Mouse (Mus musculus): Measurements from ENCODE around the gene Rnf135.
"Not testable (repeated sequence)": the region's sequence is repeated elsewhere in the genome, so short reads cannot be mapped to it uniquely, and the experiment has no call there.

The Rnf135 gene

GRCm38 (mm10) chr11:80196351-80196750 is 12.7 kb downstream of the Rnf135 start:
- no peak for ATAC-seq (ENCODE audit: insufficient number of reproducible peaks, low FRiP score, low TSS enrichment)

GRCm38 (mm10) chr11:80199316-80199715 is 15.7 kb downstream of the Rnf135 start:
- ATAC-seq (ENCODE audit: insufficient number of reproducible peaks, low FRiP score, low TSS enrichment): no peak

GRCm38 (mm10) chr11:80199773-80200172 is 16.1 kb downstream of the Rnf135 start:
- ATAC-seq (ENCODE audit: insufficient number of reproducible peaks, low FRiP score, low TSS enrichment): no peak

- ATAC-seq (ENCODE audit: insufficient number of reproducible peaks, low FRiP score, low TSS enrichment): no peak
Measured at GRCm38 (mm10) chr11:80200326-80200725, 16.7 kb downstream of the Rnf135 start.

GRCm38 (mm10) chr11:80202296-80202695 is 18.6 kb downstream of the Rnf135 start:
- ATAC-seq (ENCODE audit: insufficient number of reproducible peaks, low FRiP score, low TSS enrichment): no peak

- no peak for ATAC-seq (ENCODE audit: insufficient number of reproducible peaks, low FRiP score, low TSS enrichment)
Measured at GRCm38 (mm10) chr11:80204037-80204436, 20.4 kb downstream of the Rnf135 start.

GRCm38 (mm10) chr11:80204941-80205340 is 21.3 kb downstream of the Rnf135 start:
- no peak for ATAC-seq (ENCODE audit: insufficient number of reproducible peaks, low FRiP score, low TSS enrichment)

- ATAC-seq (ENCODE audit: insufficient number of reproducible peaks, low FRiP score, low TSS enrichment): no peak
Measured at GRCm38 (mm10) chr11:80208465-80208859, 24.8 kb downstream of the Rnf135 start.

- peak; percentile 88; the same call in 1 of the 2 replicates for ATAC-seq (ENCODE audit: insufficient number of reproducible peaks, low FRiP score, low TSS enrichment)
Measured at GRCm38 (mm10) chr11:80208860-80209800, 25.5 kb downstream of the Rnf135 start, which contains the start of gene Rhot1. TSS of gene Rhot1 (plus strand) at chr11:80209019.

GRCm38 (mm10) chr11:80210321-80210720 is 26.7 kb downstream of the Rnf135 start:
- no peak for ATAC-seq (ENCODE audit: insufficient number of reproducible peaks, low FRiP score, low TSS enrichment)

- no peak for ATAC-seq (ENCODE audit: insufficient number of reproducible peaks, low FRiP score, low TSS enrichment)
Measured at GRCm38 (mm10) chr11:80212282-80212681, 28.6 kb downstream of the Rnf135 start.

GRCm38 (mm10) chr11:80215291-80215690 is 31.6 kb downstream of the Rnf135 start:
- ATAC-seq (ENCODE audit: insufficient number of reproducible peaks, low FRiP score, low TSS enrichment): no peak

- no peak for ATAC-seq (ENCODE audit: insufficient number of reproducible peaks, low FRiP score, low TSS enrichment)
Measured at GRCm38 (mm10) chr11:80218657-80219293, 35.1 kb downstream of the Rnf135 start.

- ATAC-seq (ENCODE audit: insufficient number of reproducible peaks, low FRiP score, low TSS enrichment): not testable (repeated sequence)
Measured at GRCm38 (mm10) chr11:80230066-80230465, 46.4 kb downstream of the Rnf135 start.

- no peak for ATAC-seq (ENCODE audit: insufficient number of reproducible peaks, low FRiP score, low TSS enrichment)
Measured at GRCm38 (mm10) chr11:80237278-80237677, 53.6 kb downstream of the Rnf135 start.

- no peak for ATAC-seq (ENCODE audit: insufficient number of reproducible peaks, low FRiP score, low TSS enrichment)
Measured at GRCm38 (mm10) chr11:80238306-80238705, 54.7 kb downstream of the Rnf135 start.

- ATAC-seq (ENCODE audit: insufficient number of reproducible peaks, low FRiP score, low TSS enrichment): no peak
Measured at GRCm38 (mm10) chr11:80247026-80247425, 63.4 kb downstream of the Rnf135 start.

- no peak for ATAC-seq (ENCODE audit: insufficient number of reproducible peaks, low FRiP score, low TSS enrichment)
Measured at GRCm38 (mm10) chr11:80248531-80248930, 64.9 kb downstream of the Rnf135 start.
